Mouse (Mus musculus) heart, postnatal 0 days (tissue): ENCODE data around the gene Rgs13.

Source experiments
- CTCF ChIP-seq: IDR thresholded peaks from 2 replicates; pipeline ENCODE4 v1.5.1; 2016; ENCODE audit warnings: antibody characterized with exemption, control low read depth, low read depth
- EP300 ChIP-seq: IDR thresholded peaks from 2 replicates; pipeline ENCODE4 v1.6.1; 2016; ENCODE audit warnings: antibody characterized with exemption, low read depth

DNA sequence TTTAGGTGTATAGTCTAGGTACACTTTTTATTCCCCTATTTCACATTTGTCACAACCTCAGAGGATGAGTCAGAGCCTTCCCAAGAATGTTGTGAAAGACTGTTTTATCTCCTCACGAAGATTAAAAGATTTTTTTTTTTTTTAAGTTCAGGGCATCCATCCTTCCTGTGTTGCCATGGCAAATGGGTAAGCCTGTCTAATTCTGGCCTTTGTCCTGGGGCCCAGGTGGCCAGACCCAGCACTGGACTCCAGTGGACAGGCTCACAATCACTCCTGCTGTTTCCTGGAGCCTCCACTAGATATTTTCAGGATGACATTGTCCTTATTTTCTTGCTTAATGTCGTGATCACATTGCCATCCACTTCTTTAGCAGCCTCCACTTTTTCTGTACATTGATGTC, 57.7 kb downstream of the Rgs13 start:
- TF ChIP-seq CTCF (no peak), EP300 (no peak)
